Mouse (Mus musculus) hindbrain, embryonic 15.5 days (tissue): Measurements from ENCODE around the gene Epb41l5. TPM values are rescaled to one million over a fixed set of nuclear protein-coding genes. Genes with fewer than 3 reads are reported as not detected.
A peak's percentile ranks its signal among the peaks of the same experiment; 100 is the strongest.

Experiments
- ATAC-seq: fragments of 200-750 bp; cut with Nextera tagmentation; 2 replicates; pipeline ENCODE4 v1.8.0; 2017; ENCODE audit warnings: low read depth, moderate number of reproducible peaks, moderate TSS enrichment; ENCODE audit not compliant: low FRiP score
- H3K27ac ChIP-seq: fragments of 300-500 bp; sonication (generic); replicated peaks from 2 replicates; pipeline ENCODE4 v1.5.1; 2015; ENCODE audit warnings: mild to moderate bottlenecking, inconsistent platforms
- H3K27me3 ChIP-seq: fragments of 300-500 bp; sonication (generic); 2 replicates; pipeline ENCODE4 v1.6.1; 2015; ENCODE audit warnings: control low read depth, inconsistent platforms
- H3K36me3 ChIP-seq: fragments of 300-500 bp; sonication (generic); 2 replicates; pipeline ENCODE4 v1.6.1; 2015; ENCODE audit warnings: control low read depth, inconsistent platforms
- H3K4me1 ChIP-seq: fragments of 300-500 bp; sonication (generic); replicated peaks from 2 replicates; pipeline ENCODE4 v1.6.1; 2015; ENCODE audit warnings: control low read depth, inconsistent platforms
- H3K4me2 ChIP-seq: fragments of 300-500 bp; sonication (generic); 2 replicates; pipeline ENCODE4 v1.6.1; 2015; ENCODE audit warnings: moderate library complexity, mild to moderate bottlenecking, inconsistent platforms
- H3K4me3 ChIP-seq: fragments of 300-500 bp; sonication (generic); 2 replicates; pipeline ENCODE4 v1.5.1; 2015; ENCODE audit warnings: mild to moderate bottlenecking, inconsistent platforms
- H3K9ac ChIP-seq: fragments of 300-500 bp; sonication (generic); 2 replicates; pipeline ENCODE4 v1.6.1; 2015; ENCODE audit warnings: inconsistent platforms
- H3K9me3 ChIP-seq: fragments of 300-500 bp; sonication (generic); 2 replicates; pipeline ENCODE4 v1.6.1; 2016; ENCODE audit warnings: control low read depth, inconsistent platforms
- WGBS: fragments of 180-500 bp; shearing (Covaris S2); methylation state at CpG from one replicate; pipeline ENCODE4 v1.1.7; 2015; 5-methylcytosine and 5-hydroxymethylcytosine counted together
- polyA plus RNA-seq: library from polyadenylated mRNA; unstranded; fragments of >200 nt; fragmentation: Nextera tagmentation; extraction: Ambion mirVana; gene quantifications from 2 replicates; pipeline ENCODE4 v1.2.1, GENCODE M21; 2015

The Epb41l5 gene
- polyA plus RNA-seq, 1 experiment from 2014 or later, result 20.6 TPM

GRCm38 (mm10) chr1:119584974-119585373, 63.8 kb downstream of the Epb41l5 start:
- no peak overlapping the region for H3K4me2 ChIP-seq
- 90% methylated on average over 2 of the region's 2 CpGs for WGBS
- H3K9ac ChIP-seq, result no peak overlapping the region
- H3K4me3 ChIP-seq, result no peak overlapping the region
- no peak overlapping the region for H3K27ac ChIP-seq
- no peaks in the 10 kb centered on the region for H3K27me3 ChIP-seq
- 0 out of 2 replicates have a peak, but pooled peaks cover 4% of the 10 kb centered on the region for H3K36me3 ChIP-seq
- H3K9me3 ChIP-seq, result no peaks in the 10 kb centered on the region
- ATAC-seq, result no peak
- H3K4me1 ChIP-seq, result no peaks in the 10 kb centered on the region

DNA sequence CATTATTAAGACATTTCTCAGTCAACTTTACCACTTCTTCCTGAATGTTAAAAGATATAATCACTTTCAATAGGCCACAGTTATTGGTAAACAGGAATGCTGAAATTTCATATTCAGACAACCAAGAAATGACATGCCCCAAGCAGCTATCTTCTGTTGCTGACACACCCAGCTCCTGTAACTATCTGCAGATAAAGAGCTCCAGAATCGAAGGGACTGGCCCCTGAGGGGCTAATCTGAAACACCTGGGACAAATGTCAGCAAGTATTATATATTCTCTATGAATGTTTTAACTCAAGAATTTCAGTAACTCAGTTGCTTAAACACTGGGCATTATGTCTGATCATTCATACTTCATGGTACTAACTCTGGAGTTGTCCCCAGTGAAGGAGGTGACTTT, 78.7 kb downstream of the Epb41l5 start:
- H3K27me3 ChIP-seq, result no peaks in the 10 kb centered on the region
- no peak overlapping the region for H3K9ac ChIP-seq
- peaks cover 5% of the 10 kb centered on the region; the same call in 1 of the 2 replicates for H3K36me3 ChIP-seq
- H3K27ac ChIP-seq, result no peak overlapping the region
- no peaks in the 10 kb centered on the region for H3K9me3 ChIP-seq
- WGBS, result 81% methylated on average over 1 of the region's 1 CpGs
- H3K4me3 ChIP-seq, result no peak overlapping the region
- H3K4me2 ChIP-seq, result no peak overlapping the region
- H3K4me1 ChIP-seq, result no peaks in the 10 kb centered on the region
- ATAC-seq, result no peak

- Histone ChIP-seq H3K4me1 (no peaks in the 10 kb centered on the region), H3K36me3 (peaks cover 14% of the 10 kb centered on the region), H3K27me3 (no peaks in the 10 kb centered on the region), H3K9ac (no peak overlapping the region), H3K9me3 (no peaks in the 10 kb centered on the region), H3K4me2 (no peak overlapping the region), H3K4me3 (no peak overlapping the region), H3K27ac (no peak overlapping the region)
- WGBS, result 97% methylated on average over 4 of the region's 4 CpGs
- ATAC-seq, result no peak
Observed at GRCm38 (mm10) chr1:119565531-119565930, 83.3 kb downstream of the Epb41l5 start.

DNA sequence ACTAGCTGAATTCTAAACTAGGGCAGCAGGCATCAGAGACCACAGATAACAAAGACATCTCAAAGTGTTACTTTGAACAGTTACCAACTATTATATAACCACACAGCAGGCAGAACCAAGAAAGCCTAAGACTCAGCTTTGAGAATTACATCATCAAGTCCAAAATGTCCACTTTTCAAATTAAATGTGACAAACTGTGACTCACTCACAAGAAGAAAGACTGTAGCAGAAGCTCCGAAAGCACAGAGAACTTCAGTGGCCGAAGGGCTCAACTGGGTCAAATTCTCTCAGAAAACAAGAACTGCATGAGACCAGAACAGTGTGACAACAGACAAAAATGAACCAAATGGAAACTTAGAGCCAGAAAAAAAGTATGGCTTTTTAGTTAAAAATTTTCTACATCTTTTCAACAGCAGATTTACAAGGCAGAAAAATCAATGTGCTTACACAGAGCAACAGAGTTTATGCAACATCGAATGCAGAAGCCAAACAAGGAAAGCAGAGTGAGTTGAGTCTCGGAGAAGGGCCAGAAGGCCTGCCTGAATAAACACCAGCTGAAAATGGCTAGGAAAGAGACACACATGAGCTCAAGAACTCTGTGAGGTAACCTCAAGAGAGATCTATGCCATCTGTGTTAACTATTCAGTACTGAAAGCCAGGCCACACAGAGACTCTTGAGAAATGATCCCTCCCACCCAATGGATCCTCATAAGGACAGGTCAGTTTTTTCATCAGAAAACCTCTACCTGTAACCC, 91.0 kb downstream of the Epb41l5 start:
- ATAC-seq, result no peak
- H3K9me3 ChIP-seq, result no peaks in the 10 kb centered on the region
- no peak overlapping the region for H3K9ac ChIP-seq
- no peaks in the 10 kb centered on the region for H3K27me3 ChIP-seq
- no peak overlapping the region for H3K4me2 ChIP-seq
- WGBS, result 87% methylated on average over 4 of the region's 4 CpGs
- no peak overlapping the region for H3K4me3 ChIP-seq
- H3K27ac ChIP-seq, result no peak overlapping the region
- H3K4me1 ChIP-seq, result no peaks in the 10 kb centered on the region
- peaks cover 9% of the 10 kb centered on the region for H3K36me3 ChIP-seq

- H3K27me3 ChIP-seq, result no peaks in the 10 kb centered on the region
- H3K36me3 ChIP-seq, result peaks cover under 1% of the 10 kb centered on the region; the same call in 1 of the 2 replicates
- no peak for ATAC-seq
- H3K4me2 ChIP-seq, result no peak overlapping the region
- no peaks in the 10 kb centered on the region for H3K9me3 ChIP-seq
- no peak overlapping the region for H3K4me3 ChIP-seq
- H3K27ac ChIP-seq, result no peak overlapping the region
- H3K9ac ChIP-seq, result no peak overlapping the region
- no peaks in the 10 kb centered on the region for H3K4me1 ChIP-seq
- 83% methylated on average over 5 of the region's 5 CpGs for WGBS
Observed at GRCm38 (mm10) chr1:119555651-119556050, 93.1 kb downstream of the Epb41l5 start.

DNA sequence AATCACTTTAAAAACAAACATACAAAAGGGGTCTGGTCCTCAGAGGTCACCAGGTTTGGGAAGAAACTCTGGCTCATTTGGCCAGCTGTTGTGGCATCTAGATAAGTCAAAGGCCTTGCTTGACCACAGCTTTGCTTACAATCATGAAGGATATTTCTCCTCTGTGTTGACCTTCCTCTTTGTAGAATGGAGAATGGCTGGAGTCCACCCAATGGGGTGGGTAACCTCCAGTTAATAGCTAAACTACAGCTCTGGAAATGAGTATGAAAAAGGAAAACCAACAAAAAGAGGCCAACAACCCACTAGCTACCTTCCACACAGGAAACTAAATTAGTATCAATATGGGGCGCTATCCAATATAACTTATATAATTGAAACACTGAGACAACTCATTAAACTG, 97.1 kb downstream of the Epb41l5 start:
- Histone ChIP-seq H3K27me3 (no peaks in the 10 kb centered on the region), H3K36me3 (no peaks in the 10 kb centered on the region; the same call in 1 of the 2 replicates), H3K4me2 (no peak overlapping the region), H3K9ac (no peak overlapping the region), H3K4me3 (no peak overlapping the region), H3K9me3 (no peaks in the 10 kb centered on the region), H3K4me1 (no peaks in the 10 kb centered on the region), H3K27ac (no peak overlapping the region)
- 98% methylated on average over 1 of the region's 1 CpGs for WGBS
- ATAC-seq, result no peak

DNA sequence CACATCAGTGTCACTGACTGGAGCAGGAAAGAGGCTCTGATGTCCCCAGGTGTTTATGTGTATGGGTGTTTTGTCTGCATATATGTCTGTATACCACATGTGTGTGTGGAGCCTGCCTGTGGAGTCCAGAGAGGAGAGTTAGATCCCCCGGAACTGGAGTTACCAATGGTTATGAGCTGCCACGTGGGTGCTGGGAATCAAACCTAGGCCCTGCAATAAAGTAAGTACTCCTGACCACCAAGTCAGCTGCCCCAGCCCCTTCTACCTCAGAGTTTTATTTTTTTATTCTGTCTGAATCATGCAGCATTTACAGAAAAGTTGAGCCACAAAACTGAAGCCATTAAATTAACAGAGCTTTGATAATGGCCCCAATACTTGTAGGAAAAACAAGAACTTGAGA, 98.7 kb downstream of the Epb41l5 start:
- H3K4me1 ChIP-seq, result no peaks in the 10 kb centered on the region
- no peak overlapping the region for H3K4me2 ChIP-seq
- H3K9ac ChIP-seq, result no peak overlapping the region
- no peaks in the 10 kb centered on the region for H3K27me3 ChIP-seq
- no peaks in the 10 kb centered on the region for H3K9me3 ChIP-seq
- H3K36me3 ChIP-seq, result no peaks in the 10 kb centered on the region; the same call in 1 of the 2 replicates
- H3K4me3 ChIP-seq, result no peak overlapping the region
- WGBS, result 88% methylated on average over 2 of the region's 2 CpGs
- no peak overlapping the region for H3K27ac ChIP-seq
- ATAC-seq, result no peak

DNA sequence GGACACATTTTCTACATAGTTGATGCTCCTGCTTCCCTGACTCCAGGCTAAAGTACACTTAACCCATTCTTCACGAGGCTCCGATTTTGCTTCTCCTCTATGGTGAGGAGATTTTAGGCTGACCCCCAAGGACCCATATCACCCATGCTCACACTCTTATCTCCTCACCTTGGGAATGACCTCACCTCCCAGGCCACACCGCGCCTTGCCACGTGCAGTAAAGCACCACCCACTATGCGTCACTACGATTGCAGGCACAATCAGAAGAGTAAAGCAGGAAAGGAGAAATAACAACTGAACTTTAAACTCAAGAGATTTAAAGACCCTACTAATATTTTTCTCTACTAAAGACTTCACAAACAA, 99.5 kb downstream of the Epb41l5 start:
- Histone ChIP-seq H3K4me3 (no peak overlapping the region), H3K9me3 (no peaks in the 10 kb centered on the region), H3K36me3 (no peaks in the 10 kb centered on the region; the same call in 1 of the 2 replicates), H3K27ac (no peak overlapping the region), H3K27me3 (no peaks in the 10 kb centered on the region), H3K4me1 (no peaks in the 10 kb centered on the region), H3K9ac (no peak overlapping the region), H3K4me2 (no peak overlapping the region)
- ATAC-seq, result no peak
- whole genome bisulfite sequencing, result 92% methylated on average over 7 of the region's 7 CpGs

GRCm38 (mm10) chr1:119548668-119549326, 100.0 kb downstream of the Epb41l5 start:
- 73% methylated on average over 7 of the region's 7 CpGs for WGBS
- H3K4me2 ChIP-seq, result no peak overlapping the region
- peak; percentile 66 for ATAC-seq
- H3K27ac ChIP-seq, result no peak overlapping the region
- no peaks in the 10 kb centered on the region for H3K9me3 ChIP-seq
- no peaks in the 10 kb centered on the region for H3K27me3 ChIP-seq
- H3K9ac ChIP-seq, result no peak overlapping the region
- no peaks in the 10 kb centered on the region for H3K36me3 ChIP-seq
- H3K4me1 ChIP-seq, result no peaks in the 10 kb centered on the region
- no peak overlapping the region for H3K4me3 ChIP-seq

- no peaks in the 10 kb centered on the region for H3K27me3 ChIP-seq
- H3K4me1 ChIP-seq, result no peaks in the 10 kb centered on the region
- 95% methylated on average over 3 of the region's 3 CpGs for WGBS
- no peak overlapping the region for H3K27ac ChIP-seq
- no peak for ATAC-seq
- no peaks in the 10 kb centered on the region for H3K36me3 ChIP-seq
- H3K9me3 ChIP-seq, result no peaks in the 10 kb centered on the region
- no peak overlapping the region for H3K4me2 ChIP-seq
- H3K4me3 ChIP-seq, result no peak overlapping the region
- no peak overlapping the region for H3K9ac ChIP-seq
Observed at GRCm38 (mm10) chr1:119546490-119546889, 102.3 kb downstream of the Epb41l5 start.

- Histone ChIP-seq H3K9ac (no peak overlapping the region), H3K27me3 (no peaks in the 10 kb centered on the region), H3K36me3 (no peaks in the 10 kb centered on the region), H3K9me3 (no peaks in the 10 kb centered on the region), H3K27ac (no peak overlapping the region), H3K4me3 (no peak overlapping the region), H3K4me1 (no peaks in the 10 kb centered on the region), H3K4me2 (no peak overlapping the region)
- no peak for ATAC-seq
- WGBS, result 90% methylated on average over 4 of the region's 4 CpGs
Observed at GRCm38 (mm10) chr1:119545671-119546070, 103.1 kb downstream of the Epb41l5 start.

DNA sequence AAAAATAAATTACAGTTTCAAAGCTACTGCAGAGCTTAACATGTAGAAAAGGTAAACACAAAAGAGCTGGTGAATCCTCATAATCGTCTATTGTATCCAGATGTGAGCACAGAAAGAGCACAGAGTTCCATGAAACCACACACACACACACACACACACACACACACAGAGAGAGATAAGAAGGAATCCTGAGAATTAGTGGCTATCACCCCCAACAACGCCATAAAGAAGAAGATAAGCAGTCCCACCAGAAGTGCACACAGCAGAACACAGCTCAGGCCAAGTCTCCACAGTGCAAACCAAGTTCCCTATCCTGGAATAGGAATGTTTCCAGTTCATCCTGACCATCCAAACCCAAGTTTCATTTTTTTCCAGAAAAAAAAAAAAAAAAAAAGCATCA, 103.6 kb downstream of the Epb41l5 start:
- no peak for ATAC-seq
- H3K27ac ChIP-seq, result no peak overlapping the region
- H3K9me3 ChIP-seq, result no peaks in the 10 kb centered on the region
- H3K27me3 ChIP-seq, result no peaks in the 10 kb centered on the region
- 90% methylated on average over 2 of the region's 2 CpGs for WGBS
- no peak overlapping the region for H3K9ac ChIP-seq
- H3K4me3 ChIP-seq, result no peak overlapping the region
- H3K4me1 ChIP-seq, result no peaks in the 10 kb centered on the region
- H3K4me2 ChIP-seq, result no peak overlapping the region
- H3K36me3 ChIP-seq, result no peaks in the 10 kb centered on the region
